Mouse (Mus musculus) heart, embryonic 14.5 days (tissue): ENCODE results near the gene Med10. TPM values are rescaled to one million over a fixed set of nuclear protein-coding genes. Genes with fewer than 3 reads are reported as not detected.

Experiments
- ATAC-seq: fragments of 200-750 bp; cut with Nextera tagmentation; 2 replicates; pipeline ENCODE4 v1.8.0; 2017; ENCODE audit warnings: low read depth, moderate TSS enrichment; ENCODE audit not compliant: insufficient number of reproducible peaks, insufficient read depth, low FRiP score
- H3K27ac ChIP-seq, 2 experiments: fragments of 200-500 bp in 1 of 2; fragments of 300-500 bp in 1 of 2; sonication (generic) in 1 of 2; replicated peaks in 1 of 2; 2 replicates each; pipeline ENCODE4 v1.5.1; 2012 to 2014; ENCODE audit warnings: low read depth in 2 of 2, low read length in 2 of 2, control low read depth in 1 of 2, mild to moderate bottlenecking in 1 of 2, mixed read lengths in 1 of 2; ENCODE audit not compliant: control insufficient read depth in 1 of 2, insufficient read depth in 1 of 2
- H3K27me3 ChIP-seq: fragments of 300-500 bp; sonication (generic); 2 replicates; pipeline ENCODE4 v1.6.1; 2014; ENCODE audit warnings: mild to moderate bottlenecking, low read length, control low read depth; ENCODE audit not compliant: control insufficient read depth, insufficient read depth
- H3K36me3 ChIP-seq: fragments of 300-500 bp; sonication (generic); 2 replicates; pipeline ENCODE4 v1.6.1; 2014; ENCODE audit warnings: mild to moderate bottlenecking, control low read depth, low read length, mixed read lengths; ENCODE audit not compliant: control insufficient read depth, insufficient read depth
- H3K4me1 ChIP-seq, 2 experiments: fragments of 200-500 bp in 1 of 2; fragments of 300-500 bp in 1 of 2; sonication (generic) in 1 of 2; 2 replicates each; pipeline ENCODE4 v1.6.1; 2012 to 2014; ENCODE audit warnings: low read length in 2 of 2, control low read depth in 1 of 2, mixed read lengths in 1 of 2; ENCODE audit not compliant: control insufficient read depth in 2 of 2, insufficient read depth in 2 of 2
- H3K4me2 ChIP-seq: fragments of 300-500 bp; sonication (generic); 2 replicates; pipeline ENCODE4 v1.6.1; 2014; ENCODE audit warnings: mild to moderate bottlenecking, low read length
- H3K4me3 ChIP-seq, 2 experiments: fragments of 200-500 bp in 1 of 2; fragments of 300-500 bp in 1 of 2; sonication (generic) in 1 of 2; 2 replicates each; pipeline ENCODE4 v1.5.1; 2012 to 2014; ENCODE audit warnings: low read length in 2 of 2, mild to moderate bottlenecking in 2 of 2, control low read depth in 1 of 2, low read depth in 1 of 2, moderate library complexity in 1 of 2; ENCODE audit not compliant: control insufficient read depth in 1 of 2, insufficient read depth in 1 of 2
- H3K9ac ChIP-seq: fragments of 300-500 bp; sonication (generic); 2 replicates; pipeline ENCODE4 v1.6.1; 2014; ENCODE audit warnings: mild to moderate bottlenecking, low read length
- H3K9me3 ChIP-seq: fragments of 300-500 bp; sonication (generic); 2 replicates; pipeline ENCODE4 v1.6.1; 2016; ENCODE audit warnings: low read length, control low read depth; ENCODE audit not compliant: control insufficient read depth
- WGBS: fragments of 180-500 bp; shearing (Covaris S2); extraction: QIAGEN DNeasy Blood & Tissue Kit; methylation state at CpG from one replicate; pipeline ENCODE4 v1.1.7; 2014; 5-methylcytosine and 5-hydroxymethylcytosine counted together
- polyA plus RNA-seq: library from polyadenylated mRNA; unstranded; fragments of >200 nt; fragmentation: Nextera tagmentation; extraction: Ambion mirVana; gene quantifications from 2 replicates; pipeline ENCODE4 v1.2.1, GENCODE M21; 2014

The Med10 gene
- polyA plus RNA-seq, 1 experiment from 2014 or later, result 104 TPM

- no peak overlapping the region for H3K4me2 ChIP-seq
- no peak overlapping the region for H3K9ac ChIP-seq
- H3K36me3 ChIP-seq, result no peaks in the 10 kb centered on the region
- no peaks in the 10 kb centered on the region for H3K27me3 ChIP-seq
- WGBS, result 78% methylated on average over 4 of the region's 4 CpGs
- H3K9me3 ChIP-seq, result no peaks in the 10 kb centered on the region
- H3K27ac ChIP-seq, result no peak overlapping the region
- H3K4me1 ChIP-seq, result no peaks in the 10 kb centered on the region
- no peak for ATAC-seq
- no peak overlapping the region for H3K4me3 ChIP-seq
Observed at GRCm38 (mm10) chr13:69772358-69772757, 29.8 kb upstream of the Med10 start.

GRCm38 (mm10) chr13:69778221-69778620 lies 24.0 kb upstream of the Med10 start:
- ATAC-seq, result no peak
- Histone ChIP-seq H3K4me2 (no peak overlapping the region), H3K27ac (no peak overlapping the region), H3K36me3 (no peaks in the 10 kb centered on the region), H3K9me3 (no peaks in the 10 kb centered on the region), H3K9ac (no peak overlapping the region), H3K4me1 (no peaks in the 10 kb centered on the region), H3K4me3 (no peak overlapping the region), H3K27me3 (no peaks in the 10 kb centered on the region)
- 85% methylated on average over 19 of the region's 19 CpGs for WGBS

GRCm38 (mm10) chr13:69788704-69789103 lies 13.5 kb upstream of the Med10 start:
- Histone ChIP-seq H3K9me3 (no peaks in the 10 kb centered on the region), H3K4me2 (no peak overlapping the region), H3K27ac (no peak overlapping the region), H3K4me3 (no peak overlapping the region), H3K4me1 (no peaks in the 10 kb centered on the region), H3K27me3 (no peaks in the 10 kb centered on the region), H3K36me3 (no peaks in the 10 kb centered on the region), H3K9ac (no peak overlapping the region)
- WGBS, result 73% methylated on average over 5 of the region's 5 CpGs
- no peak for ATAC-seq

GRCm38 (mm10) chr13:69791814-69792213 lies 10.4 kb upstream of the Med10 start:
- Histone ChIP-seq H3K4me1 (no peaks in the 10 kb centered on the region), H3K27ac (no peak overlapping the region), H3K4me2 (no peak overlapping the region), H3K4me3 (no peak overlapping the region), H3K9me3 (no peaks in the 10 kb centered on the region), H3K36me3 (no peaks in the 10 kb centered on the region), H3K9ac (no peak overlapping the region), H3K27me3 (no peaks in the 10 kb centered on the region)
- 73% methylated on average over 1 of the region's 1 CpGs for WGBS
- ATAC-seq, result no peak

GRCm38 (mm10) chr13:69792541-69793009 lies 9.6 kb upstream of the Med10 start:
- H3K9ac ChIP-seq, result no peak overlapping the region
- H3K27me3 ChIP-seq, result no peaks in the 10 kb centered on the region
- H3K36me3 ChIP-seq, result no peaks in the 10 kb centered on the region
- no peaks in the 10 kb centered on the region for H3K4me1 ChIP-seq
- no peak overlapping the region for H3K4me3 ChIP-seq
- ATAC-seq, result no peak
- WGBS, result 67% methylated on average over 12 of the region's 12 CpGs
- no peak overlapping the region for H3K27ac ChIP-seq
- H3K9me3 ChIP-seq, result no peaks in the 10 kb centered on the region
- H3K4me2 ChIP-seq, result no peak overlapping the region

GRCm38 (mm10) chr13:69794808-69795207 lies 7.4 kb upstream of the Med10 start:
- Histone ChIP-seq H3K27me3 (no peaks in the 10 kb centered on the region), H3K4me1 (no peaks in the 10 kb centered on the region), H3K9me3 (no peaks in the 10 kb centered on the region), H3K4me3 (no peak overlapping the region), H3K27ac (no peak overlapping the region), H3K4me2 (no peak overlapping the region), H3K9ac (no peak overlapping the region), H3K36me3 (no peaks in the 10 kb centered on the region)
- WGBS, result 57% methylated on average over 7 of the region's 7 CpGs
- ATAC-seq, result no peak

GRCm38 (mm10) chr13:69809681-69810611 lies 7.8 kb downstream of the Med10 start:
- Histone ChIP-seq H3K4me2 (peak overlapping the region; percentile 96), H3K4me3 (peak overlapping the region; percentile 77 to 89), H3K36me3 (peaks cover 29% of the 10 kb centered on the region), H3K27ac (no peak overlapping the region), H3K9me3 (no peaks in the 10 kb centered on the region), H3K4me1 (peaks cover 13% of the 10 kb centered on the region in 2 experiments), H3K27me3 (no peaks in the 10 kb centered on the region), H3K9ac (peak overlapping the region; percentile 86)
- peak; percentile 92 for ATAC-seq
- under 1% methylated on average over 55 of the region's 55 CpGs for WGBS
